Mouse (Mus musculus) NIH3T3 (cell line): ENCODE measurements at regions not wholly inside any gene's neighbourhood (a gene's known extent, or its start where the extent isn't known, plus 50 kb on each side); places are given as distances from the start of the nearest gene placed in this dataset.
A peak's percentile ranks its signal among the peaks of the same experiment; 100 is the strongest.

ENCODE experiments used
- DNase-seq: peaks from one replicate; pipeline ENCODE4 v3.0.0-alpha.2; 2012; ENCODE audit warnings: low read depth

DNA sequence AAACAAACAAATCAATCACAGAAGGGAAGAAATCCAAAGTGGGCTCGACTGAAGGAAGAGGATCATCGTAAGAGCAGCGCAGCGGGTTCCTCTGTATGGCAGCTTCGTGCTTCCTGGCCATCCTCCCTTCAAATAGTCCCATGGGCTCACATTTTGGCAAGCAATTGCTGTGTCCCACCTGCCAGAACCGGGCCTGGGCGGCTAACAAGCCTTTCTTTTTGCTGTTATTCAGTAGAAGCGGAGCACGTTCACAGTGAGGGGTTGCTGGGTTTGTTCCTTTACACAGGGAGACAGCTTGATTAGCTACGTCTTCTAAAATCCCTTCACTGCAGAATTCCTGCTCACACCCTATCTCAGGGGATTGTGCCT, 258.6 kb upstream of the Prok2 start:
- no peak for DNase-seq

DNA sequence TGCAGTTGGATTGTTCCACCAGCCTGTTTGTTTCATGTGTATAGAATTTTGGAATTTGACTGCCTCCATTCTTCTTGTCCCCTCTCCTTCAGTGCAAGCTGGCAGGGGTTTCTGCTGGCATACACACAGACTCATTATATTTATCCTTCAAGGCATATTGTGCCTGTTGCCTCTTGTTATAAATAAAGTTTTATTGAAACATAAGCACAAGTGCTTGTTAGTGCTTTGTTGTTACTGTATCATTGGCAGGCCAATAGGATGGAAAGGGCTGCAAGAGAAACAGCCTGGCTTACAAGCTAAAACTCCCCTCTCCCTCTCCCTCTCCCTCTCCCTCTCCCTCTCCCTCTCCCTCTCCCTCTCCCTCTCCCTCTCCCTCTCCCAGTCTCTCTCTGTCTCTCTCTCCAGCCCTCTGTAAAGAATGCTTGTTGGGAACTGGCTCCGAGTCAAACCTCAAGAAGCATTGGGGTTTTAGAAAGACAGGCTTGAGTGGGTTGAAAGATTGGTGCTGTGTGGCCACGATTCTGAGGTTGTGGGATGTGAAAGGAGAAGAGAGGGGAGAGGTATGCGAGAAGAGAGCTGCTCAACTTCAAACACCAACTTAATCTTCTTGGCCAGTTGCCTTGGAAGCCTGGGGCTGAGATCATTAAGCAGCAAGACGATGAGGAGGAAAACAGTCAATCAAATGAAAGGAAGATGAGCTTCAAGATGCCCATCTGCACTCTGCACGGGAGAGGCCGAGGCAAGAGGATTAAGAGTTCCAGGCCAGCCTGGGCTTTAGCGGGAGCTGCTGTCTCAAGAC, 258.1 kb upstream of the Prok2 start:
- DNase-seq, result peak; percentile 52

DNA sequence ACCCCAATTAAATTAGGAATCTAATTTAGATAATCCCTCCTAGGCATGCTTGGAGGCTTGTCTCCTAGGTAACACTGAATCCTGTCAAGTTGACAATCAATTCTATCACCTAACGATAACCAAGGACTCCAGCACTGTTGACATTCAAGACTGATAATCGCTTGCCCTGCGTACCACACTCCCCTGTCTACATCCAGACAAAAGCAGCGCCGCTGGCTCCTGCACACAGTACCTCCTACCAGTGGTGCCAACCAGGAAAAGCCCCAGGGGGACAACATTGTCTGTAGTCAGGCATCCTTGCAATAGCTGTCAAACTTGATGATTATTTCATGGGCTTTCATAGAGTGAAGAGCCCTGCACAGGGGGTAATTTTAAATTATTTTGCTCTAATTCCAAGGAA, 253.4 kb upstream of the Prok2 start:
- DNase-seq, result no peak

DNA sequence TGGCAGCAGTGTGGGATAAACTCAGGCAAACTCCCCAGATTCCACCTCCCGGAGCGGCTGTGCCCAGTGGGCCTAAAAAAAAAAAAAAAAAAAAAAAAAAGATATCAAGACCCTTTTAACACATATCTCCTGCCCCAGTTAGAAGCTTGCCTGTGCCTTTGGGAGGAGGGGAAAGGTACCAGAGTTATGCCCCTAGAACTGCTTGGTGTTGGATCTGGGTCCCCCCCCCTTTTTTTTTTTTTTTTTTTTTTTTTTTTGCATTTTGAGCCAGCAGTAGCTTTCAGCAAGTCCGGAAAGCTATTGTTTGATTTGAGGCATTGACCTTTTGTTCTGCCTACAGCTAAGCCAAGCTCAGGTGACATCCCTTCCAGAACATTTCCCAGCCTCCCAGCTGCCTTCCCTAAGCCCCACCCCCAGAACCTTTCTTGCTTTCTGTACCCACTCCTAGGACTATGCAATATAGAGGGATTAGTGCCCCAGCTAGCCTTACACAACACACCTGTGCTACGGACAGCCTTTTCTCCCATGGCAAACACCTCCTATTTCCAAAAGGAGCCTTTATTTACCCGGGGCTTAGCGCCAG, 252.1 kb upstream of the Prok2 start:
- DNase-seq, result no peak

DNA sequence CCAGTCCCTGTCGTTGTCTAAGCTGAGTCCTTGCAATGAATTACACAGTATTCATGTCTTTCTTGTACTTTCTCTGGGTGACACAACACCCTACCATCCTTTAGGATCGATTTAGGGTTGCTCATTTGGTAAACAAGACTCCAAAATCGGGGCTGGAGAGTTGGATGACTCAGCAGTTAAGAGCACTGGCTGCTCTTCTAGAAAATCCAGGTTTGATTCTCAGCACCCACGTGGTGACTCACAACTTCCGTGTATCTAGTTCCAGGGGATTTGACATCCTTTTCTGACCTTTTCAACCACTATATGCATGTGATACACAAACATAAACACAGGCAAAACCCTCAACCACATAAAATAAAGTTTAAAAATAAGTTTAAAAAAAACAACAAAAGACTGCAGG, 250.0 kb upstream of the Prok2 start:
- DNase-seq, result peak; percentile 57

DNA sequence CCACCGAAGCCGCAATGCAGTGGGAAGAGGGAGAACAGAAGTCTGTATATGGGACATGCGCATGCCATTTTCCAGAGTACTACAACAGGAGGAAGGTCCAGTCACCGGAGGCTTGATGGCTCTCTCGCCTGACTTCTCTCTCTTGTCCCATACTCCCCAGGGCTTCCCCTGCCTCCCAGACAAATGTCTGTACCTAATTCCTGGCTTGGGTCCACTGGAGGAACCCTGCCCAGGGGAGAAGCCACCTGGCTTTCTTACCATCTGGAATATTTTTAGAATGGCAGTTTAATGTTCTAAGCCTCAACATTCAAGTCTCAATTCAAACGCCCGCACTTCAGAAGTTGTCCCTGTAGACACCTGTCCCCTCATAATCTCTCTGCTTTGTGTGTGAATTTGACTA, 249.3 kb upstream of the Prok2 start:
- DNase-seq, result no peak

DNA sequence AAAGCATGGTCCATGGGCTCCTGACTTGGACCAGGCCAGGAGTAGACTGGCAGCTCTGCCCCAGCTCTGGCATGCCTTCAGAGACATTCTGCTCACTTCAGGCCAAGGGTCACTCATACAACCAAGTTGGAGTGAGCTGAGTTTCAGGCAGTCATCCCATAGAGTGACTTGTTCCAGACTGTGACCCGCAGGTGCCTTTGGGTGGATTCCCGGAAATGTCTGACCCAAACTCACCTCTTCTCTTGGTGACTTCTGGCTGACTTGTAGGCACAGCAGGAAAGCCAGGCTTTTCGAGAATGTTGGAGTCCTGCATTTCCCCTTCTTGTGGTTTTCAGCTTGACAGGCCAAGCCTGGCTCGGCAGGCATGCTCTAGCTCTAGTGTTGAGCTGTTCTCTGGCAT, 248.3 kb upstream of the Prok2 start:
- no peak for DNase-seq

DNA sequence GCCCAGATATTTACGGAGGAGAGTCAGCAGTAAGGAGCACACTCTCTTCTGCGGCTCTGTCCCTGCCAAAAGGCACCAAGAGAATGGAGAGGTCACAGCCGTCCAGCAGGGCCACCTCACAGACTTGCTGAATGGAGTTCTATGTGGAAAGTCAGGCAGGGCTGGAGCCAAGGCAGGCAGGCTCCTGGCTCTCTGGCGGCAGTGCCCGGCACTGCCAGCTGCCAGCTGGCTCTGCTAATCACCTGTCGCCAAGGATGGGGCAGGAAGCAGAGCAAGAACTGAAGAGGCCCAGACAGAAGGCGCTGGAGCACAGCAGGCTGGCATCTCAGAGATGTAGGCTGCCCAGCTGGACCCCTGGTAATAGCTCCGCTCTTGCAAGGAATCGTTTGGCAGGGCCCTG, 245.2 kb upstream of the Prok2 start:
- DNase-seq, result no peak

DNA sequence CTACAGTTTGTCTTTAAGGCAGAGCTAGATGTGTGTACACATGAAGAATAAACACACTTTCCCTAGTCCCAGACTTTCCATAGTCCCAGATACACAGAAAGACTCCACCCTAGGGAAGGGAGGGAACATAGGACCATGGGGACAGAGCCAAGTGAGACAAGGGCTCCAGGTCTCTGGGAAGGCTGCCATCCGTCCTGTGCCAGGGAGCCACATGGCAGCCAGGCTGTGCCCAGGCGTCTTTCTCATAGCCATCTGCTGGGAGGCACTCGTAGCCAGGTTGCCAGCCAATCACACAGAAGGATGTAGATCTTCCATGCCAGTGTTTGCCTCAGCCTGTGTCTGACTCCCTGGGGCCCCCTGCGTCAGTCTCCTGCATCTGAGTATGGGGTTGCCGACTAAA, 242.7 kb upstream of the Prok2 start:
- no peak for DNase-seq

DNA sequence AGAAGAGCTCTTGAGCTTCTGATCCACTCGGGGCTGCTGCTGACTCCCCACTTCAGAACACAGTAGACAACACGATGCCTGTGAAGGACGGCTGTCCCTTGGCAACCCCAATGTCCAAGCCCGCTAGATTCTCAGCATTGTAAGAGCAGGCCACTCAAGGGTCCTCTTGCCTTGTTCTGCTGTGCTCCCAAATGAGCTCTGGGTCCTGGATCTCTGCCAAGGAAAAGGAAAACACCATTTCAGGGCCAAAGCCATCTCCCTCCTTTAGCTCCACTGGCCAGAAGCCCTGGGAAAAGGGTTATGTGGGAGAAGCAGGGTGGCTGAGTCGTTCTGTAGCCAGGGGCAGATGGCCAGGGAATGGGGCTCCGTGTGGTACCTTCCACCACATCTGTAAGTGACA, 241.3 kb upstream of the Prok2 start:
- DNase-seq, result no peak

DNA sequence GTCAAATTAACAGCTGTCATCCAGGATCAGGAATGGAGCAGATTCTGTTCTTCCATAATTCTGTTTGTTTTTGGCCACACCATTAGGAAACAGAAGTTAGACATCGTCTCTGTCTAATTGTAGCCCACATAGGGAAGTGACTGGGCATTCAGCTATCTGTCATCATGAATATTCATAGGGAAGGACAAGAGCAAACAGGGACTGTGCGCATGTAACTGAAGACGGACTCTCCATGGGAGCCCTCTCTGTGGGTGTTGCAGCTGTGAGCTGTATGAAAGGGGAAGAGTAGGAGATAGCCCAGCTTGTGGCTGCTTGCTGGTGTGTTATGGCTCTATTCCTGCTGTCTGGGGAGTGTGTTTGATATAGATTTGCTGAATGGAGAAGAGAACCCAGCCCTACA, 238.3 kb upstream of the Prok2 start:
- no peak for DNase-seq

DNA sequence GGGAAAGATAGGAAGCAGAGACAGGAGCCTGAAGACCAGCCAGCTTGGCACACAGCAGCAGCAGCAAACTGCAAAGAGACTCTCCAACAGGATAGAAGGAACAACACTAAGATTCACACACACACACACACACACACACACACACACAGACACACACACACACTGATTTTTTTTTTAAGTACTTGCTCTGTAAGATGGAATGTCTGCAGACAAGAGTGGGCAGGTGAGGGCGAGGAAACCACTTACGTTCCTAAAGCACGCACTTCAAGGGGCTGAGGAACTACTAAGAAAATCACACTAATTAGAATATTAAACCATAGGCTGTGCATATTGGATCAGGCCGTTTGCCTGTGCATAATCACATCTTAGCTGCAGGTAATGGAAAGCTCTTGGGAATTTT, 237.8 kb upstream of the Prok2 start:
- DNase-seq, result no peak

DNA sequence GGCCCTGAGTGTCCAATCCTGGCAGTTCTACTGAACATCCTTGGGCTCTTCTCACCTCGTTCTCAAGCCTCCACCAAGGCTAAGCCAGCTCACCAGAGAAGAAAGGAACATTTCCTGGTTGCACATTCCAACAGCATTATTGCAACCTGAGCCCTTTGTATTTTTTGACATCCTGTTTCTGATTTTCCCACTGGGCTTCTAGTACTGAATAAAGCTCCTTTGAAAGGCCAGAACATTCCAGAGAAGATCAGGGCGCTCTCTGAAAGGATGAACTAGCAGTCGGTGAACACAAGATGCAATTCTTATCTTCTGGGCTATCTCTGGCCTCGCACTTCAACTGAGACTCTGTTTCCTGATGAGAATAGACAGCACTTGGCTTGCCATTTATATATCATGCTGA, 233.2 kb upstream of the Prok2 start:
- DNase-seq, result no peak

DNA sequence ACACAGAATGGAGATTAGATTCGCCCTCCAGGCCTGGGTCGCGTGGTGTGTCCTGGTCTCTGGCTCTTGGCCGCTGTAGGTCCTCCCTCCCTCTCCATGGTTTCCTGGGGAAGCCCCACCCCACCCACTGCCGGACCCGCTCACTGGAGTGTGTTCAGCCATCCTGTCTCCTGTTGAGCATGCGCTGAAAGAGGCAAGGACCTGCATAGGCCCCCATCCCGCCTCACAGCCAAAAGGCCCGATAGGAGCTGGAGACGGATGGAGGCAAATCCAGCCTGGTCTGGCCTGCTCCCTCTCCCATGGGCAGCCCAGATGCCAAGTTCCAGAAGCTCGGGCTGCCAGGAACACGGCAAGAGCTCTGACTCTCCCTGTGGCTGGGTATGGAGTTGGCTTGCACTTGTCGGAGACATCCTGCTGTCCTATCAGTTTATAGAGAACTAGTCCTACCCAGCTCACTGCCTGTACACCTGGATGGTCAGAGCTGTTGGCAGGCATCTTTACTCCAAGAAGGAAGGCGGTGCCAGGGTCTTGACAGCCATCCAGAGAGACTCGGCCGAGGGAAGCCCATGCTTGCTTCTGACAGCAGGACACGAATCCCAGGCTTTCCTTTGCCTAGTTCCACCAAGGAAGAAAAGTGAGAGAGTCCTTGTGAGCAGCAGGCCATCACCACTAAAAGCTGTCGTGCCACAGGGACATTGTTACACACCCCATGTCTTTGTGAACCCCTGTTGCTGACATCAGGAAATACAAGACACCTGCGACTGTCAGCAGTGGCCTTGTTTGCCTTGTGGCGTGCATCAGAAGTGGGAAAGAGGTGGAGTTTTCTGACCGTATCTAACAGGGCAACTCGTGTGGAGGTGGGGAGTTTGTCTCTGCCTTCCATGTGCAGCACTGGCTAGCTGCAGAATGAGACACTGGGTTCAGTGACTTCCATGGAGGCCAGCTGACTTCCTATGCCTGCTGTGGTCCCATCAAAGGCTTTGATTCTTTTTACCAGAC, 228.9 kb upstream of the Prok2 start:
- DNase-seq, result no peak

DNA sequence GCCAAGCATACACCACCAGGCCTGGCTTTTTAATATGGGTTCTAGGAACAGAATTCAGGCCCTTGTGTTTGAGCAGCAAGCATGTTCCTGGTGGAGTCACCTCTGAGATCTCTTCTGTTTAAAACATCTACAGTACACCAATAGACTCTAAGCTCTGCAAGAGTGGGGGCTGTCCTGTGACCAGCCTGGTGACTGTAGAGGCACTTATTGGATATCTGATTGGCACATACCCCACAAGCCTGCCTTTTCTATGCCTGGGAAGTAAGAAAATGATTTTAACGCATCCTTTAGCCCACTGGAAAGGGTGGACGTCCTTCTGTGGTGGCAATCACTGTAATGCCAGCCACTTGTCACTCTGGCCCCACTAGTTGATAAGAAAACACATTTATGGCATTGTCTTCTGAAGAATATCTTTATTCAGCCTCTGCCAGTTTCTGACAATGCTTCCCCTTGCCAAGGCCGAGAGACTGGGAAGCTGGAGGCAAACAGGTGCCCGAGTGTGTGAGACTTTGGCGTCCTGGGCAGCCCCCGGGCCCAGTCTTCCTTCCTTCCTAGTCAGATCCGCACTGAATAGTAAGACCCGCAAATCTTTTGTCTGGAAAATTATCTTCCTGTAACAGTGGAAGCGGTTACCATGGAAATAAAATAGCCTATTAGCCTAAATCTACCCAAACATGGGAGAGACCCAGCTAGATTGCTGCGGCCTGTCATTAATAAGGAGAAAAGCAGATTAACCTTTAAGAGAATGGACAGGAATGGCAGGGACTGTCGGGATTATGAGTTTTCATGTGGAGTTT, 228.0 kb upstream of the Prok2 start:
- no peak for DNase-seq

DNA sequence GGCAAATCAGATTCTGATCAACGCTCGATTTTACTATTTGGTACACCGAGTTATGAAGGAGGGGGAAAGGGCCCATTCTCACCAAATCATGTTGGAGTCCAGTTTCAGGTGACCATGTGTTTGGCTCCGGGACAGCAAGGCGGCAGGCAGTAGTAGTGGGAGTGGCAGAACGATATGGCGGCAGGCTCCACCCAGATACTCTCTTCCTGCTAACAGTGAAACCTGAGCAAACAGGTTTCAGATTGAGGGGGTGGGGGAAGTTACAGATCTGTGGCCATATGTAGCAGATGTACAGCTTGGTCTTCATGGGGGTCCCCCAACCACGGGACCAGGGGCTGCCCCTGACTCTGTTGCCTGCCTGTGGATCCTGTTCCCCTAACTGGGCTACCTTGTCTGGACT, 224.6 kb upstream of the Prok2 start:
- DNase-seq, result no peak

DNA sequence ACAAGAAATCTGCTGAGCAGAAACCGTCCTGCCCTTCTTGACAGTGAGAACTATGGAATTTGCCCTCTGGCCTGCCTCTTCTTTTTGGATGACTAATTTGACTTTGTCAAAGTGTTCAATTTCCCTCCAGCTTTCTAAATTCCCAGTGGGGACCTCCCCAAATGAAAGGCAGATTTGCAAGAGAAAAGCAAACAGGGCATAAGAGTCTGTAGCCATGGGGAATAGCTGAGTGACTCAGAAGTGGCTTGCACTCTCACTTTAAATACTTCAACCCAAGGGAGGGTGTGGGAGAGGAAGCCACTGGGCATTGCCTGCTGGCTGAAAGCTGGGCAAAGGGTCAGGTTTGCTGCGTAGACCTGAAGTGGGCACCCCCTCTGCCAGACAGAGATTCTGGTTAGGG, 220.7 kb upstream of the Prok2 start:
- DNase-seq, result peak; percentile 80

DNA sequence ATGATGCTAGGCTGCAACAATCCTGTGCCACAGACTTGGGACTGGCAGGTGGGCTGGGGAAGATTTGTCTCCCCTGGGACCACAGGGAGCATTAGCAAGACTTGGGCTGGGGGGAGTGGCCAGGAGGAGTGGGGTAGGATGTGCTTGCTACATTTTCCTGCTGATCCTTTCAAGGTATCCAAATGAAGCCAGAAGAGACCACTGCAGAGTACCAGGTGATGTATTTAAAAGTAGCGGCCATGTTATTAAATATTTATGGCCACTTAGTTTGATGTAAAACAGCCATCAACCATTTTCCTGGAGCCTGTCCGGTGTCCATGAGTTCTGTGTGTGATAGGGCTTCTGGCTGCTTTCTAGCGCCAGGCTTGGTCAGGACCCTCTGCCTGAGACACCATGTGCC, 220.3 kb upstream of the Prok2 start:
- DNase-seq, result no peak

DNA sequence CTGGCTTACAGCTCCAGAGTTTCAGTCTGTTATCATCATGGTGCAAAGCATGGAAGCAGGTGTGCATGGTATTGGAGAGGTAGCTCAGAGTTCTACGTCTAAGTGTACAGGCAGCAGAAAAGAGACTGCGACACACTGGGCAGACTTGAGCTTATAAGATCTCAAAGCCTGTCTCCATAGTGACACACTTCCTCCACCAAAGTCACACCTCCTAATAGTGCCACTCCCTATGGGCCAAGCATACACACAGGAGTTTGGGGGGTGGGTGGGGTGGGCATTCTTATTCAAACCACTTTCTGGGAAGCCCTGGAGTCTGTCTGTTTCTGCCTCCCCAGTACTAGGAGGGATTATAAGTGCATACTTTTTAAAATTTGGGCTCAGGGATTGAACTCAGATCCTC, 219.5 kb upstream of the Prok2 start:
- DNase-seq, result no peak

DNA sequence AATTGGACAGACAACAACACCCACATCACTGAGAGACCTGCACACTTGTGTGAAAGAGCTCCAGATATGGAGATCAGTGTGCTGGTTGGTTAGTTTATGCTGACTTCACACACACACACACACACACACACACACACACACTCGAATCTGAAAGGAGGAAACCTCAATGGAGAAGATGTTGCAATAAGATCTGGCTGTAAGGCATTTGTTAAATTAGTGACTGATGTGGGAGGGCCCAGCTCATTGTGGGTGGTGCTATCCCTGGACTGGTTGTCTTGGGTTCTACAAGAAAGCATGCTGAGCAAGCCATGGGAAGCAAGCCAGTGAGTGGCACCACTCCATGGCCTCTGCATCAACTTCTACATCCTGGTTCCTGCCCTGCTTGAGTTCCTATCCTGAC, 216.8 kb upstream of the Prok2 start:
- DNase-seq, result peak; percentile 81

DNA sequence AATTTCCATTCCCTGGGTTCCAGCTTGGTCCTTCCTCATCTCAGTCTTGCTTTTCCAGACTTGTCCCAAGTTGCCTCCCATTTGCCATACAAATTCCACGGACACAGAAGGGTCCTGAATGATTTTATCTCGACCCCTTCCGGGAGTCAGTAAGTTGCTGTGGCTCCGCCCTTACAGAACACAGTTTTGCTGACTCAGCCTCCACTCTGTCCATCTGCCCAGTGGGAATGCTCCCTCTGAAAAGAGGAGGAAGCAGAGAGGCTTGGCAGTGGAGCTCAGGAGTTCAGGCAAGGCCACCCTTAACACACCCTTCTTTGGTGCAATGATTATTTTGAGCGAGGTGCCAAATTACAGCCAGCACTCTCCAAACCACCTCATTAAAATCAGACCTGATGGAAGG, 213.9 kb upstream of the Prok2 start:
- DNase-seq, result no peak

DNA sequence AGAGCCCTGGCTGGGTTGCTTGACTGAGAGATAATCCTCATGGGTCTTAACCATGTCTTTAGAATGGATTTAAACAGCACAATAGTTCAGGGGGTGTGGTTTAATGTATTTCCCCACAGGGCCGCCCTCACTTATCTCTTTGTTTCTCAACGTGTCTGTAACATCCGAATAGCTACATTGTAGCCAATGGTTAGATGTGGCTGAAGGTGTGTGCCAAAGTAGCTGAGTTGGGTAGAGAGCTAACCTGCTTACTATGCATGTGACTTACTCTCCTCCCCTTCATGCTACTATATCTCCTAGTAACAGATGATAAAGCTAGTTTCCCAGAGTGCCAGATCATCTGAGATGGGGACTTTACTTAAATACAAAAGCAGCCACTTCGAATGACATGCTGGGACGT, 213.2 kb upstream of the Prok2 start:
- DNase-seq, result no peak
